ENCODE assay signal across 8 mouse cellular contexts in genomic region chr3:96239949-96240798, GRCm38 (mm10). TPM values are rescaled to one million over a fixed set of nuclear protein-coding genes. Genes with fewer than 3 reads are reported as not detected.
DNase-seq lines count a peak whose midpoint lies in the region; ATAC-seq and TF ChIP-seq lines count a peak whose summit lies in the region.
"Not testable (repeated sequence)": the region's sequence is repeated elsewhere in the genome, so short reads cannot be mapped to it uniquely, and the experiment has no call there.

Gene Hist2h2aa2, minus strand, starts transcription at chr3:96240276.

- not testable (repeated sequence) for H3K27me3 ChIP-seq in CH12.LX (replicated peaks); forebrain, embryonic 16.5 days (replicated peaks; ENCODE audit: control insufficient read depth, insufficient read depth, low read length)

- peak within 1 kb of the TSS; percentile 39 to 68 (median 40) for H3K4me3 ChIP-seq in CH12.LX (replicated peaks in 1 of 3; ENCODE audit: low read depth in 2 of 3, low read length in 2 of 3, poor library complexity in 1 of 3)
- peak within 1 kb of the TSS; percentile 42 for H3K4me3 ChIP-seq in forebrain, embryonic 16.5 days (replicated peaks; ENCODE audit: low read length)

- 4% methylated on average over 23 of the region's 85 CpGs for WGBS in forebrain, embryonic 16.5 days

- dilution Hi-C loops in CH12.LX (cut with MboI; ENCODE audit: extremely low pct_ligation_motif_present, extremely low pct_unique_long_range_greater_than_20kb, low sequenced_read_pairs): not testable (repeated sequence)

- not testable (repeated sequence) for TF ChIP-seq CTCF in CH12.LX (conservative IDR thresholded peaks at IDR 0.05 in 1 of 2, IDR thresholded peaks at IDR 0.05 in 1 of 2; ENCODE audit: low read depth in 2 of 2, low read length in 2 of 2)

- H3K4me1 ChIP-seq in CH12.LX (ENCODE audit: control insufficient read depth in 1 of 2, insufficient read depth in 2 of 2): peaks cover 10 to 48% of the 10 kb centered on the region in 2 experiments
- peaks cover 22% of the 10 kb centered on the region for H3K4me1 ChIP-seq in forebrain, embryonic 16.5 days (replicated peaks; ENCODE audit: control insufficient read depth, insufficient read depth, low read length)

- in situ Hi-C loops in CH12.LX (cut with MboI; ENCODE audit: low pct_ligation_motif_present, low pct_unique_long_range_greater_than_20kb, low sequenced_read_pairs): not testable (repeated sequence)

- H3K79me2 ChIP-seq in CH12.LX (replicated peaks; ENCODE audit: control insufficient read depth, extremely low read depth, insufficient read depth, poor library complexity, severe bottlenecking): not testable (repeated sequence)

- intact Hi-C loops in heart, postnatal 25 days (cut with DNase I): loop anchor here (2.0 kb wide), 1 partner anchor 23 kb away; the partner anchor contains the start of gene Hist2h4

- not testable (repeated sequence) for TF ChIP-seq RAD21 in CH12.LX (IDR thresholded peaks at IDR 0.05; ENCODE audit: low read depth, low read length)

- not testable (repeated sequence) for H3K9me3 ChIP-seq in CH12.LX (replicated peaks; ENCODE audit: low read length); forebrain, embryonic 16.5 days (ENCODE audit: control insufficient read depth, low read length)

- peak within 1 kb of the TSS; percentile 95 for H3K9ac ChIP-seq in CH12.LX (ENCODE audit: insufficient read depth, low read depth)
- H3K9ac ChIP-seq in forebrain, embryonic 16.5 days (replicated peaks; ENCODE audit: low read depth, low read length): peak within 1 kb of the TSS; percentile 46; the same call in 1 of the 2 replicates

- H3K4me2 ChIP-seq in CH12.LX (ENCODE audit: insufficient read depth, low read depth, poor library complexity, severe bottlenecking): not testable (repeated sequence)
- peak within 1 kb of the TSS; percentile 58 for H3K4me2 ChIP-seq in forebrain, embryonic 16.5 days (ENCODE audit: low read length)

- TF ChIP-seq EP300 in CH12.LX (IDR thresholded peaks at IDR 0.05; ENCODE audit: low read length): not testable (repeated sequence)

- not testable (repeated sequence) for H3K36me3 ChIP-seq in CH12.LX (replicated peaks in 1 of 2; ENCODE audit: control insufficient read depth in 1 of 2, insufficient read depth in 1 of 2, low read length in 1 of 2); forebrain, embryonic 16.5 days (ENCODE audit: control insufficient read depth, insufficient read depth)

- DNase-seq in CH12.LX (ENCODE audit: extremely low read depth): peak; percentile 63
- peak; percentile 96 for DNase-seq in cerebellum, adult 11-12 months
- peak; percentile 94 for DNase-seq in heart, postnatal 25 days (ENCODE audit: low spot score)
- DNase-seq in layer of hippocampus, adult 18-20 months (ENCODE audit: low spot score in 2 of 2): peak; percentile 94 to 98
- DNase-seq in lung, adult 18-20 months: peak; percentile 97 to 98
- DNase-seq in testis, postnatal 14 days (ENCODE audit: low spot score): peak; percentile 92

- TF ChIP-seq POLR2A in CH12.LX (IDR thresholded peaks at IDR 0.05; ENCODE audit: low read depth, low read length): peak; percentile 61

- ATAC-seq in forebrain, embryonic 16.5 days: peak; percentile 86
- peak; percentile 77 for ATAC-seq in neutrophil, adult 5-6 weeks (ENCODE audit: extremely low read depth, insufficient number of reproducible peaks, low FRiP score, poor library complexity, severe bottlenecking)

- H3K27ac ChIP-seq in CH12.LX (ENCODE audit: insufficient read depth, low read depth): peak within 1 kb of the TSS; percentile 98
- peak within 1 kb of the TSS; percentile 85 for H3K27ac ChIP-seq in forebrain, embryonic 16.5 days (ENCODE audit: low read length)

TF ChIP-seq in CH12.LX, 34 proteins besides CTCF, POLR2A, EP300 and RAD21:
- TF ChIP-seq POLR2AphosphoS2 (IDR thresholded peaks at IDR 0.05; ENCODE audit: low read depth, low read length): peak; percentile 6; the same call in 1 of the 2 replicates
- peak; percentile 73; the same call in 1 of the 2 replicates for TF ChIP-seq TBP (conservative IDR thresholded peaks at IDR 0.05; ENCODE audit: low read depth, low read length)
- 0 out of 2 replicates have a peak, but pooled peaks have one; percentile 17 for TF ChIP-seq ELF1 (IDR thresholded peaks at IDR 0.05; ENCODE audit: low read depth, low read length)
- TF ChIP-seq ZMIZ1 (IDR thresholded peaks at IDR 0.05; ENCODE audit: low read depth, low read length): peak; percentile 69; the same call in 1 of the 2 replicates
- TF ChIP-seq NRF1 (IDR thresholded peaks at IDR 0.05; ENCODE audit: low read depth, low read length): peak; percentile 45; the same call in 1 of the 2 replicates
- peak; percentile 86 for TF ChIP-seq TCF12 (IDR thresholded peaks at IDR 0.05; ENCODE audit: low read depth, low read length)
- TF ChIP-seq NELFE (IDR thresholded peaks at IDR 0.05; ENCODE audit: low read depth, low read length): peak; percentile 53; the same call in 1 of the 2 replicates

RNA-seq across cellular contexts. Expression of gene Hist2h2aa2, which starts in this region (rescaled TPM):
- total RNA-seq in CH12.LX (2012; rRNA removed) (4,203 and 5,136 TPM in 2 replicates), CH12.LX (2014; rRNA removed) (not detected in 2 replicates)
- 2.5 and 2.7 TPM in 2 replicates for polyA plus RNA-seq in CH12.LX (2012; ENCODE audit: insufficient read length, low read depth)
- 33.3 and 43.5 TPM in 2 replicates for polyA plus RNA-seq in forebrain, embryonic 16.5 days (2015; fragmentation: Nextera tagmentation; extraction: Ambion mirVana)
- total RNA-seq in heart, postnatal 25 days (2021): 100 to 1,000 TPM; 232 to 233 TPM
- 100 to 1,000 TPM; 207 to 216 TPM for total RNA-seq in layer of hippocampus, adult 18-20 months (2021)
- 972 and 1,072 TPM in 2 replicates for total RNA-seq in neutrophil, adult 5-6 weeks (2017)

Comparison
In these comparisons a context has a peak if more than half of its experiments do, and no peak if none do; other contexts are left out.
1. Peak in every context shown above with its lines: DNase-seq, ATAC-seq, H3K4me3 ChIP-seq and H3K27ac ChIP-seq.